Mouse (Mus musculus) midbrain, embryonic 10.5 days (tissue): ENCODE data around the gene Clmn. TPM values are rescaled to one million over a fixed set of nuclear protein-coding genes. Genes with fewer than 3 reads are reported as not detected.

Source experiments
- DNase-seq: peaks from one replicate; pipeline ENCODE4 v3.0.0-alpha.2; 2017; ENCODE audit warnings: low spot score
- H3K27ac ChIP-seq: fragments of 300-500 bp; sonication (generic); replicated peaks from 2 replicates; pipeline ENCODE4 v1.5.1; 2016; ENCODE audit warnings: mild to moderate bottlenecking
- H3K27me3 ChIP-seq: fragments of 300-500 bp; sonication (generic); 2 replicates; pipeline ENCODE4 v1.6.1; 2016; ENCODE audit warnings: low read depth, mild to moderate bottlenecking; ENCODE audit not compliant: poor library complexity, severe bottlenecking
- H3K36me3 ChIP-seq: fragments of 300-500 bp; sonication (generic); 2 replicates; pipeline ENCODE4 v1.6.1; 2016; ENCODE audit warnings: mild to moderate bottlenecking, moderate library complexity
- H3K4me1 ChIP-seq: fragments of 300-500 bp; sonication (generic); 2 replicates; pipeline ENCODE4 v1.6.1; 2016
- H3K4me3 ChIP-seq: fragments of 300-500 bp; sonication (generic); 2 replicates; pipeline ENCODE4 v1.5.1; 2016; ENCODE audit warnings: mild to moderate bottlenecking, moderate library complexity
- H3K9me3 ChIP-seq: fragments of 300-500 bp; sonication (generic); replicated peaks from 2 replicates; pipeline ENCODE4 v1.6.1; 2016; ENCODE audit warnings: mild to moderate bottlenecking
- WGBS: fragments of 180-500 bp; shearing (Covaris S2); methylation state at CpG from one replicate; pipeline ENCODE4 v1.1.7; 2016; 5-methylcytosine and 5-hydroxymethylcytosine counted together
- polyA plus RNA-seq: library from polyadenylated mRNA; unstranded; fragments of >200 nt; fragmentation: Nextera tagmentation; extraction: Ambion mirVana; gene quantifications from 2 replicates; pipeline ENCODE4 v1.2.1, GENCODE M21; 2016

Gene Clmn
- polyA plus RNA-seq, 1 experiment from 2014 or later, result 1.9 TPM

GRCm38 (mm10) chr12:104898718-104899117 lies 33.8 kb upstream of the Clmn start:
- H3K27me3 ChIP-seq, result peaks cover 6% of the 10 kb centered on the region
- no peaks in the 10 kb centered on the region for H3K36me3 ChIP-seq
- no peak overlapping the region for H3K4me3 ChIP-seq
- peak overlapping the region; percentile 28; the same call in 1 of the 2 replicates for H3K27ac ChIP-seq
- no peak for DNase-seq
- 76% methylated on average over 9 of the region's 9 CpGs for WGBS
- no peaks in the 10 kb centered on the region for H3K9me3 ChIP-seq
- peaks cover 52% of the 10 kb centered on the region for H3K4me1 ChIP-seq

GRCm38 (mm10) chr12:104897051-104897618 lies 32.3 kb upstream of the Clmn start:
- 51% methylated on average over 8 of the region's 8 CpGs for WGBS
- Histone ChIP-seq H3K36me3 (no peaks in the 10 kb centered on the region), H3K4me3 (no peak overlapping the region), H3K4me1 (peaks cover 48% of the 10 kb centered on the region), H3K27ac (peak overlapping the region; percentile 71), H3K27me3 (0 out of 2 replicates have a peak, but pooled peaks cover 5% of the 10 kb centered on the region), H3K9me3 (no peaks in the 10 kb centered on the region; the same call in 1 of the 2 replicates)
- DNase-seq, result peak; percentile 31

GRCm38 (mm10) chr12:104896640-104897039 lies 31.8 kb upstream of the Clmn start:
- H3K27me3 ChIP-seq, result 0 out of 2 replicates have a peak, but pooled peaks cover 5% of the 10 kb centered on the region
- peaks cover 43% of the 10 kb centered on the region for H3K4me1 ChIP-seq
- 64% methylated on average over 16 of the region's 16 CpGs for WGBS
- H3K9me3 ChIP-seq, result no peaks in the 10 kb centered on the region; the same call in 1 of the 2 replicates
- peak; percentile 35 for DNase-seq
- no peaks in the 10 kb centered on the region for H3K36me3 ChIP-seq
- H3K27ac ChIP-seq, result peak overlapping the region; percentile 71
- no peak overlapping the region for H3K4me3 ChIP-seq

GRCm38 (mm10) chr12:104892245-104892644 lies 27.4 kb upstream of the Clmn start:
- no peaks in the 10 kb centered on the region; the same call in 1 of the 2 replicates for H3K9me3 ChIP-seq
- no peak overlapping the region for H3K27ac ChIP-seq
- H3K4me1 ChIP-seq, result peaks cover 19% of the 10 kb centered on the region
- H3K4me3 ChIP-seq, result no peak overlapping the region
- no peak for DNase-seq
- WGBS, result 95% methylated on average over 3 of the region's 3 CpGs
- no peaks in the 10 kb centered on the region for H3K27me3 ChIP-seq
- H3K36me3 ChIP-seq, result no peaks in the 10 kb centered on the region

GRCm38 (mm10) chr12:104890066-104890465 lies 25.2 kb upstream of the Clmn start:
- peaks cover 5% of the 10 kb centered on the region; the same call in 1 of the 2 replicates for H3K4me1 ChIP-seq
- no peak for DNase-seq
- no peak overlapping the region for H3K4me3 ChIP-seq
- H3K36me3 ChIP-seq, result no peaks in the 10 kb centered on the region
- H3K27ac ChIP-seq, result no peak overlapping the region
- 81% methylated on average over 8 of the region's 8 CpGs for WGBS
- no peaks in the 10 kb centered on the region; the same call in 1 of the 2 replicates for H3K9me3 ChIP-seq
- no peaks in the 10 kb centered on the region for H3K27me3 ChIP-seq

- no peaks in the 10 kb centered on the region for H3K27me3 ChIP-seq
- peaks cover 11% of the 10 kb centered on the region for H3K4me1 ChIP-seq
- no peak overlapping the region for H3K27ac ChIP-seq
- 91% methylated on average over 7 of the region's 7 CpGs for WGBS
- no peak overlapping the region for H3K4me3 ChIP-seq
- H3K36me3 ChIP-seq, result no peaks in the 10 kb centered on the region
- DNase-seq, result no peak
- H3K9me3 ChIP-seq, result no peaks in the 10 kb centered on the region
Observed at GRCm38 (mm10) chr12:104886104-104886503, 21.2 kb upstream of the Clmn start.

GRCm38 (mm10) chr12:104882533-104882932 lies 17.7 kb upstream of the Clmn start:
- 78% methylated on average over 5 of the region's 5 CpGs for WGBS
- Histone ChIP-seq H3K9me3 (no peaks in the 10 kb centered on the region), H3K27ac (no peak overlapping the region), H3K4me1 (peaks cover 29% of the 10 kb centered on the region), H3K36me3 (no peaks in the 10 kb centered on the region), H3K4me3 (no peak overlapping the region), H3K27me3 (no peaks in the 10 kb centered on the region)
- DNase-seq, result no peak

GRCm38 (mm10) chr12:104882061-104882460 lies 17.2 kb upstream of the Clmn start:
- DNase-seq, result no peak
- Histone ChIP-seq H3K27ac (no peak overlapping the region), H3K27me3 (no peaks in the 10 kb centered on the region), H3K4me3 (no peak overlapping the region), H3K9me3 (no peaks in the 10 kb centered on the region), H3K36me3 (no peaks in the 10 kb centered on the region), H3K4me1 (peaks cover 29% of the 10 kb centered on the region)
- 53% methylated on average over 2 of the region's 2 CpGs for WGBS

GRCm38 (mm10) chr12:104881518-104882060 lies 16.7 kb upstream of the Clmn start:
- no peak overlapping the region for H3K27ac ChIP-seq
- 91% methylated on average over 4 of the region's 4 CpGs for WGBS
- H3K4me1 ChIP-seq, result peaks cover 30% of the 10 kb centered on the region

GRCm38 (mm10) chr12:104880367-104880766 lies 15.5 kb upstream of the Clmn start:
- Histone ChIP-seq H3K9me3 (no peaks in the 10 kb centered on the region), H3K4me3 (no peak overlapping the region), H3K27ac (0 out of 2 replicates have a peak overlapping the region, but pooled peaks have one; percentile 18), H3K4me1 (peaks cover 42% of the 10 kb centered on the region), H3K27me3 (no peaks in the 10 kb centered on the region; the same call in 1 of the 2 replicates), H3K36me3 (no peaks in the 10 kb centered on the region)
- no peak for DNase-seq
- 81% methylated on average over 12 of the region's 12 CpGs for WGBS

More at GRCm38 (mm10) chr12:104881518-104882060, 16.7 kb upstream of the Clmn start:
- no peaks in the 10 kb centered on the region for H3K36me3 ChIP-seq
- H3K27me3 ChIP-seq, result no peaks in the 10 kb centered on the region; the same call in 1 of the 2 replicates
- no peaks in the 10 kb centered on the region for H3K9me3 ChIP-seq
- no peak for DNase-seq
- H3K4me3 ChIP-seq, result no peak overlapping the region

- DNase-seq, result no peak
- H3K9me3 ChIP-seq, result no peaks in the 10 kb centered on the region
- no peak overlapping the region for H3K4me3 ChIP-seq
- H3K27ac ChIP-seq, result no peak overlapping the region; the same call in 1 of the 2 replicates
- H3K27me3 ChIP-seq, result no peaks in the 10 kb centered on the region; the same call in 1 of the 2 replicates
- H3K4me1 ChIP-seq, result peaks cover 45% of the 10 kb centered on the region
- 72% methylated on average over 10 of the region's 10 CpGs for WGBS
- no peaks in the 10 kb centered on the region for H3K36me3 ChIP-seq
Observed at GRCm38 (mm10) chr12:104879577-104879989, 14.7 kb upstream of the Clmn start.

- 34% methylated on average over 3 of the region's 3 CpGs for WGBS
- no peak overlapping the region for H3K4me3 ChIP-seq
- H3K27me3 ChIP-seq, result no peaks in the 10 kb centered on the region; the same call in 1 of the 2 replicates
- H3K9me3 ChIP-seq, result no peaks in the 10 kb centered on the region
- DNase-seq, result no peak
- peaks cover 34% of the 10 kb centered on the region for H3K4me1 ChIP-seq
- H3K27ac ChIP-seq, result 0 out of 2 replicates have a peak overlapping the region, but pooled peaks have one; percentile 2
- no peaks in the 10 kb centered on the region for H3K36me3 ChIP-seq
Observed at GRCm38 (mm10) chr12:104876053-104876452, 11.2 kb upstream of the Clmn start.

GRCm38 (mm10) chr12:104871987-104872386 lies 7.1 kb upstream of the Clmn start:
- Histone ChIP-seq H3K4me3 (no peak overlapping the region), H3K36me3 (no peaks in the 10 kb centered on the region), H3K27me3 (no peaks in the 10 kb centered on the region; the same call in 1 of the 2 replicates), H3K4me1 (peaks cover 16% of the 10 kb centered on the region), H3K9me3 (no peaks in the 10 kb centered on the region), H3K27ac (no peak overlapping the region)
- DNase-seq, result no peak
- WGBS, result 93% methylated on average over 6 of the region's 6 CpGs
